Mouse (Mus musculus) liver, embryonic 12.5 days (tissue): Measurements from ENCODE around the gene Pgam5. TPM values are rescaled to one million over a fixed set of nuclear protein-coding genes. Genes with fewer than 3 reads are reported as not detected.

ENCODE experiments used
- ATAC-seq: fragments of 200-750 bp; cut with Nextera tagmentation; 2 replicates; pipeline ENCODE4 v1.8.0; 2017; ENCODE audit warnings: moderate number of reproducible peaks, mild to moderate bottlenecking, moderate library complexity
- H3K27ac ChIP-seq: fragments of 300-500 bp; sonication (generic); 2 replicates; pipeline ENCODE4 v1.5.1; 2016; ENCODE audit warnings: mild to moderate bottlenecking
- H3K27me3 ChIP-seq: fragments of 300-500 bp; sonication (generic); replicated peaks from 2 replicates; pipeline ENCODE4 v1.6.1; 2016; ENCODE audit warnings: mild to moderate bottlenecking, moderate library complexity
- H3K36me3 ChIP-seq: fragments of 300-500 bp; sonication (generic); 2 replicates; pipeline ENCODE4 v1.6.1; 2016; ENCODE audit warnings: mild to moderate bottlenecking, moderate library complexity
- H3K4me1 ChIP-seq: fragments of 300-500 bp; sonication (generic); 2 replicates; pipeline ENCODE4 v1.6.1; 2016
- H3K4me2 ChIP-seq: fragments of 300-500 bp; sonication (generic); 2 replicates; pipeline ENCODE4 v1.6.1; 2016; ENCODE audit warnings: mild to moderate bottlenecking, moderate library complexity
- H3K4me3 ChIP-seq: fragments of 300-500 bp; sonication (generic); 2 replicates; pipeline ENCODE4 v1.5.1; 2016; ENCODE audit warnings: mild to moderate bottlenecking, moderate library complexity
- H3K9ac ChIP-seq: fragments of 300-500 bp; sonication (generic); 2 replicates; pipeline ENCODE4 v1.6.1; 2016; ENCODE audit warnings: mild to moderate bottlenecking, moderate library complexity
- H3K9me3 ChIP-seq: fragments of 300-500 bp; sonication (generic); replicated peaks from 2 replicates; pipeline ENCODE4 v1.6.1; 2016; ENCODE audit warnings: mild to moderate bottlenecking, moderate library complexity
- WGBS: fragments of 180-500 bp; shearing (Covaris S2); methylation state at CpG from one replicate; pipeline ENCODE4 v1.1.7; 2016; ENCODE audit not compliant: insufficient replicate concordance; 5-methylcytosine and 5-hydroxymethylcytosine counted together
- polyA plus RNA-seq: library from polyadenylated mRNA; unstranded; fragments of >200 nt; fragmentation: Nextera tagmentation; extraction: Ambion mirVana; gene quantifications from 2 replicates; pipeline ENCODE4 v1.2.1, GENCODE M21; 2016

Pgam5 gene
- polyA plus RNA-seq, 1 experiment from 2014 or later, result 48.1 TPM

DNA sequence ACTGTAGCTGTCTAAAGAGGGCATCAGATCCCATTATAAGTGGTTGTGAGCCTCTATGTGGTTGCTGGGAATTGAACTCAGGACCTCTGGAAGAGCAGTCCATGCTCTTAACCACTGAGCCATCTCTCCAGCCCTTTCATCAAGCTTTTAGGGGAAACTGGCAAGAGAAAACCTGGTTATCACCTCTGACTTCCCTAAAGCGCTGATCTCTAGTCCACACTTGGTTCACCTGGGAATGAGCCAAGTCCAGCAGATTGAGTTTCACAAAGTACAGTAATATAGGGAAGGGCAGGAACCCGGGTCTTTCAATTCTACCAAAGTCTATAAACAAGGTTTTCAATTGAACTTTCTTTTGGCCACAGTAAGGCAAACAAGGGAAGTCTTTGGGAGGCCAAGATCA lies 12.3 kb upstream of the Pgam5 start:
- Histone ChIP-seq H3K27me3 (no peaks in the 10 kb centered on the region), H3K4me2 (no peak overlapping the region), H3K4me3 (no peak overlapping the region), H3K36me3 (peaks cover 9% of the 10 kb centered on the region; the same call in 1 of the 2 replicates), H3K27ac (no peak overlapping the region), H3K9me3 (no peaks in the 10 kb centered on the region), H3K9ac (no peak overlapping the region), H3K4me1 (peaks cover 24% of the 10 kb centered on the region)
- WGBS, result 78% methylated on average over 2 of the region's 2 CpGs
- no peak for ATAC-seq

DNA sequence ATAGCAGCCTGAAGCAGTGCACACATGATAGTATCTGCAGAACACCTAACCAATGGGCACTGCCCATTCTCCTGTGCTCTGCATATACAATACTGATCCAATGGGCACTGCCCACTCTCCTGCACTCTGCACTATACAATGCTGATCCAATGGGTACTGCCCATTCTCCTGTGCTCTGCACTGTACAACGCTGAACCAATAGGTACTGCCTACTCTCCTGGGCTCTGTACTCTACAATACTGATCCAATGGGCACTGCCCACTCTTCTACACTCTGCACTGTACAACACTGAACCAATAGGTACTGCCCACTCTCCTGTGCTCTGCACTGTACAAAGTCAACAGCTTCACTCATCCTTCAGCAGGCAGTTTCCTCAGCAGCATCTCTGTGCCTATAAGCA lies 7.2 kb upstream of the Pgam5 start:
- Histone ChIP-seq H3K36me3 (peaks cover 12% of the 10 kb centered on the region), H3K9ac (no peak overlapping the region), H3K27me3 (no peaks in the 10 kb centered on the region), H3K4me2 (no peak overlapping the region), H3K9me3 (no peaks in the 10 kb centered on the region), H3K27ac (no peak overlapping the region), H3K4me1 (peaks cover 22% of the 10 kb centered on the region), H3K4me3 (no peak overlapping the region)
- peak; percentile 45 for ATAC-seq
- 77% methylated on average over 1 of the region's 1 CpGs for WGBS

DNA sequence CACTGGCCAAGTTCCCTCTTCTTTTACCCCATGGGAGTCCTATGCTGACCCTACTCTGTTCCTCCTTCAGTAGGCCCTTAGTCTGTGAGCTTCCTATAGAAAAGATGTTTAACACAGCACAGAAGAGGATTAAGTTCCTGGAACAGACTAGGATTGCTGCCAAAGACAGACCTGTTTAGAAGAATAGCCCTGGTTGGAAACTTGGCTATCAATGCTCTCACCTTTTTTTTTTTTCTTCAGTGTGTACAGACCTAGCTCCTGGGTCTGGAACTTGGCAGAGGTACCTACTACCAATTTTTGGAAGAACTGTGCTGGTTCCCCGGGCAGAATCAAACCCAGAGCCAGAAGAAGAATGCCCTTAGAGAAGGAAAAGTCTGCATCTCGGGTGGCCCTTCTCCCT lies 6.7 kb upstream of the Pgam5 start:
- Histone ChIP-seq H3K27me3 (no peaks in the 10 kb centered on the region), H3K27ac (no peak overlapping the region), H3K9ac (no peak overlapping the region), H3K4me2 (no peak overlapping the region), H3K36me3 (peaks cover 12% of the 10 kb centered on the region), H3K4me1 (peaks cover 22% of the 10 kb centered on the region), H3K4me3 (no peak overlapping the region), H3K9me3 (no peaks in the 10 kb centered on the region)
- WGBS, result 67% methylated on average over 2 of the region's 2 CpGs
- no peak for ATAC-seq

DNA sequence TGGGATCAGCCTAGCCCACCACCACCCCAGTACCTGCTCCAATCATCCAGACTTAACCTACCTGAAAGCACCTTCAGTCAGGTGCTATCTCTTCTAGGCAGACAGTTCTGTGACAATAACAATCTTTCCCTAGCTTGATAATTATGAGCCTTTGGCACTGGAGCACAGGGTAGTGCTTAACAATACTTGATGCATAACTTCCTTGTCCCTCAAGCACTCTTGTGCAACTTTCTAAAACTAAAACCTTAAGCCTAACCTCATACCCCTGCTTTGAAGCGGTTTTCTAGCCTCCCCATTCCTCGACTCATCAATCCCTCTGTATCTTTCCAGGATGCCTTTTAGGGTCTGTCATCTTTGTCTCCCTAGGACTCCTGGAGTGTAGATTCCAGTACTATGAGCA lies 5.1 kb upstream of the Pgam5 start:
- H3K27me3 ChIP-seq, result no peaks in the 10 kb centered on the region
- peaks cover 12% of the 10 kb centered on the region for H3K36me3 ChIP-seq
- no peak overlapping the region for H3K27ac ChIP-seq
- no peak overlapping the region for H3K4me2 ChIP-seq
- ATAC-seq, result no peak
- WGBS, result 58% methylated on average over 2 of the region's 2 CpGs
- peaks cover 27% of the 10 kb centered on the region for H3K4me1 ChIP-seq
- no peak overlapping the region for H3K9ac ChIP-seq
- H3K9me3 ChIP-seq, result no peaks in the 10 kb centered on the region
- no peak overlapping the region for H3K4me3 ChIP-seq

DNA sequence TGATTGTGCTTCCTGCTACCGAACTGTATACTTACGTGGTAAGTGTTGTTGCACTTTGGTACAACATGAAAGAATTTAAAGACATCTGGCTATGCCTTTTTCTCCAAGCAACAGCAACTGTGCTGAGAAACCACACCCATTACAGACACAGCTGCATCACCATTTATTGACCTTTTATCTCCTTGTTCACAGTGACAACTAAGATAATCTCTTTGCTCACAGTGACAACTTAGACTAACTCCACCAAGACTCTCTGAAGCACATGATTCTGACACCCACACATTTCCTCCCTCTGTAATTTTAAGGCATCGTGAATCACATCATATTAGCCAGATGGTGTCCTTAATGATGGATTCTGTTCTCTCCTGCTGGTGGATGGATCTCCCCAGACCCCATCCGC lies 4.4 kb upstream of the Pgam5 start:
- Histone ChIP-seq H3K27me3 (no peaks in the 10 kb centered on the region), H3K27ac (peak overlapping the region; percentile 47; the same call in 1 of the 2 replicates), H3K9me3 (no peaks in the 10 kb centered on the region), H3K4me1 (peaks cover 28% of the 10 kb centered on the region), H3K4me3 (no peak overlapping the region), H3K4me2 (peak overlapping the region; percentile 20; the same call in 1 of the 2 replicates), H3K36me3 (peaks cover 12% of the 10 kb centered on the region), H3K9ac (0 out of 2 replicates have a peak overlapping the region, but pooled peaks have one; percentile 0)
- WGBS, result 66% methylated on average over 4 of the region's 4 CpGs
- ATAC-seq, result peak; percentile 55; the same call in 1 of the 2 replicates

DNA sequence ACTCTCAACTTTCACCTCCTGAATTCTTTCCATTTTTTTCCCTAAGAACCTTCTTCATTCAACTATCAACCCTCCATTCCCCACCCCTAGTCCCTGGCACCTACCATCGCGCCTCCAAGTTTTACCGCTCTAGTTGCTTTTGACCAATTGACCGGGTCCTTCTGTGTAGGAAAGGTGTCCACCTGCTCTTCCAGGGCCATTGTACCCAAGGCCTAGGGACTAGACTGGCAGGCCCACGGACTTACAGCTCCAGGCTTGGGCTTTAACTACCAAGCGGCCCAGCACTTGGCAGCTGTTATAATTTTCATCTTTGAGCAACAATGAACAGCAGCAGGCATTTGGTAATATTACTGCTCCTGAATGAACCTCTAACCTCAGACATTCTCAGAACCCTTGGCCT lies 529 bp upstream of the Pgam5 start:
- Histone ChIP-seq H3K9me3 (no peaks in the 10 kb centered on the region), H3K27me3 (no peaks in the 10 kb centered on the region), H3K4me3 (no peak overlapping the region), H3K36me3 (peaks cover 25% of the 10 kb centered on the region), H3K9ac (no peak overlapping the region), H3K4me2 (peak overlapping the region; percentile 32; the same call in 1 of the 2 replicates), H3K4me1 (peaks cover 43% of the 10 kb centered on the region), H3K27ac (no peak overlapping the region)
- ATAC-seq, result no peak
- WGBS, result 87% methylated on average over 6 of the region's 6 CpGs

DNA sequence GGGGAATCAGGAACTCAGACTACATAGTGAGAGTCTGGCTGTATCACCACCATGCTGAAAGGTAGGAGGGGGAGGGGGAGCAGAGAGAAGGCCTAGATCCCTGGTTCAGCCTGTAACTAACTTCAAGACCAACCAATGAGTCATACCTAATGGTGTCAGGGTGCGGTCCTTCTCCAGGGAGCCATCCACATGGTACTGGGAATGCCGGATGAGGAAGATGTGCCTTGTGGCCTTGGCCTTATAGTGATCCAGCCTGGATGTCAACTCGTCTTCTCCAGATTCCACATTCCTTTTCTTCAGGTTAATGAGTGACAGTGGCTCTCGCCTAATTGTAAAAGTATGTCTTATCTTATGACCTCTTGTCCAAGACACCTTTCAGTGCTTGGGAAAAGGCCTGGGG lies 2.8 kb downstream of the Pgam5 start:
- H3K4me1 ChIP-seq, result peaks cover 28% of the 10 kb centered on the region
- H3K4me2 ChIP-seq, result no peak overlapping the region
- H3K4me3 ChIP-seq, result no peak overlapping the region
- ATAC-seq, result no peak
- H3K9me3 ChIP-seq, result no peaks in the 10 kb centered on the region
- WGBS, result 78% methylated on average over 4 of the region's 4 CpGs
- H3K27ac ChIP-seq, result no peak overlapping the region
- no peak overlapping the region for H3K9ac ChIP-seq
- H3K27me3 ChIP-seq, result no peaks in the 10 kb centered on the region
- H3K36me3 ChIP-seq, result peaks cover 50% of the 10 kb centered on the region

DNA sequence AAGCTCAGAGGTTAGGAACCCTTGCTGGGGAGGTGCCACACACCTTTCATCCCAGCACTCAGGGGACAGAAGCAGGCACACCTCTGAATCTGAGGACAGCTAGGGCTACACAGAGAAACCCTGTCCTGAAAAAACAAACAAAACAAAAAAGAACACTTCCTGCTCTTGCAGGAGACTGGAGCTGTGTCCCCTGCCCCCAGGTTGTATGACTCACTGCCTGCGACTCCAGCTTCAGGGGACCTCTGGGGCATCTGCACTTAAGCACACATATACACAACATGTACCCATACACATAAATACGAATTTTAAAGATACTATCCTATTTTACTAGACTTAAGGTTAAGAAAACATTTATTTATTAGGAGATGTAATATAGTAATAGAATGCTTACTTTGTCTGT lies 25.6 kb downstream of the Pgam5 start:
- ATAC-seq, result no peak
- H3K27me3 ChIP-seq, result no peaks in the 10 kb centered on the region
- no peak overlapping the region for H3K9ac ChIP-seq
- no peaks in the 10 kb centered on the region for H3K4me1 ChIP-seq
- no peaks in the 10 kb centered on the region for H3K9me3 ChIP-seq
- 72% methylated on average over 2 of the region's 2 CpGs for WGBS
- no peak overlapping the region for H3K4me2 ChIP-seq
- no peak overlapping the region for H3K27ac ChIP-seq
- H3K36me3 ChIP-seq, result peaks cover 98% of the 10 kb centered on the region
- H3K4me3 ChIP-seq, result no peak overlapping the region

DNA sequence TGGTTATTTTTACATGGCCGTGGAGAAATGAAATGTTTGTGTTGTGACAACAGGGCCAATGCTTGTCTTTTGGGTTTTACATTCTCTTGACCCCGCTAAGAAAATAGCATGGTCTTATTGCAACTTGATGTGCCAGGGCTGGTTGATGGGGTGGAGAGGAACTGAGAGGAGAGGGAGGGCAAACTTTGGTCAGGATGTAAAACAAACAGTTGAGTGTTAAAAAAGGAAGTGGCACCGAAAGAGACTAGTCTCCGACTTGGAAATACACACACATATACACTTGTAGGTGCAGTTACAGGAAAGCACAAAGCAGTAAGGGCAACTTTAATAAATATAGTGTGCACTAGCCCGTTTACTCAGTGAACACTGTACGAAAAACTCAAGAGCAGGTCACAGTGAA lies 37.4 kb downstream of the Pgam5 start:
- Histone ChIP-seq H3K4me1 (peaks cover 25% of the 10 kb centered on the region), H3K9me3 (no peaks in the 10 kb centered on the region), H3K27ac (no peak overlapping the region), H3K27me3 (no peaks in the 10 kb centered on the region), H3K4me2 (peak overlapping the region; percentile 84), H3K9ac (peak overlapping the region; percentile 19; the same call in 1 of the 2 replicates), H3K4me3 (peak overlapping the region; percentile 94), H3K36me3 (peaks cover 41% of the 10 kb centered on the region)
- ATAC-seq, result no peak
- WGBS, result 61% methylated on average over 6 of the region's 6 CpGs

DNA sequence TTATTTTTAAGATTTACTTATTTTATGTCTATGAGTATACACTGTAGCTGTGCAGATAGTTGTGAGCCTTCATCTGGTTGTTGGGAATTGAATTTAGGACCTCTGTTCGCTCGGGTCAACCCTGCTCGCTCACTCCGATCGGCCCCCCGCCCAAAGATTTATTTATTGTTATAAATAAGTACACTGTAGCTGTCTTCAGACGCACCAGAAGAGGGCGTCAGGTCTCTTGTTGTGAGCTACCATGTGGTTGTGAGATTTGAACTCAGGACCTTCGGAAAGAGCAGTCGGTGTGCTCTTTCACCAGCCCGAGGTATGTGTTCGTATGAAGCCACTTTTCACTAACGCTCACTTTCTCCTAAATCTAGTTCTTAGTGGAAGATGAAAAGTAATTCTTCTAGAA lies 38.1 kb downstream of the Pgam5 start:
- peak overlapping the region; percentile 99 for H3K27ac ChIP-seq
- peaks cover 40% of the 10 kb centered on the region for H3K36me3 ChIP-seq
- ATAC-seq, result no peak
- no peaks in the 10 kb centered on the region for H3K27me3 ChIP-seq
- peak overlapping the region; percentile 84 for H3K4me2 ChIP-seq
- H3K4me3 ChIP-seq, result peak overlapping the region; percentile 94
- H3K4me1 ChIP-seq, result peaks cover 25% of the 10 kb centered on the region
- H3K9ac ChIP-seq, result peak overlapping the region; percentile 95
- WGBS, result 36% methylated on average over 13 of the region's 13 CpGs
- no peaks in the 10 kb centered on the region for H3K9me3 ChIP-seq

DNA sequence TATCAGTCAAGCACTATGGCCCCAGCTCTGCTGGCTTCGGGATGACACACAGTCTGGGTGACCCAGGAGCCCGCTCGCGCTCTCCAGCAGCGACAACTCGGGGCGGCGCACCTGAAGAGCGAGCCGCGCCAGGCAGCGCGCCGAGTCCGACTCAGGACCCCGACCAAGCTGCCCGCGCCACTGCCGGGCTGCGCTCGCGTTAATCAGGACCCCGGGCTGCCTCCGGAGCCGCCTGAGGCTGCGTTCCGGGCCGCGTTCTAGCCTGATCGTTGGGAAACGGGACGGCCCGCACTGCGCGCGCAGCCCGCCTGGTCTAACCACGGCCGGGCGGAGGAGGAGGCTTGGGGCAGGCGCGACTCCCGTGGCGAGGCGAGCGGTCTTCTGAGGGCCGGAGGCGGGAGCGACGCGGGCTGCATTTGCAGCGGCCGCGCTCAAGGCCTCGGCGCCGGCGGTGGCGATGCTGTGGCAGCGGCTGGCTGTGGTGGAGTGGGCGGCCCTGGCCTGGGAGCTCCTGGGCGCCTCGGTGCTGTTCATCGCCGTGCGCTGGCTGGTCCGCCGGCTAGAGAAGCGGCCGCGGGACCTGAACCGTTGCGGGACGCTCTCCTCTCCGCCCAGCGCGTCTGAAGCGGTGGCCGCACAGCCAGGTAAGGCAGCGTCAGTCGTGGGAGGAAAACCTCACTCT lies 38.8 kb downstream of the Pgam5 start, which contains the start of gene Ankle2:
Gene Ankle2 (plus strand): TSS at position 225 of the 682 bp plus-strand sequence.
- Histone ChIP-seq H3K9me3 (no peaks in the 10 kb centered on the region), H3K27ac (peak within 1 kb of the TSS; percentile 99), H3K4me3 (peak within 1 kb of the TSS; percentile 94), H3K27me3 (no peaks in the 10 kb centered on the region), H3K4me1 (peaks cover 25% of the 10 kb centered on the region), H3K4me2 (peak within 1 kb of the TSS; percentile 84), H3K9ac (peak within 1 kb of the TSS; percentile 95), H3K36me3 (peaks cover 36% of the 10 kb centered on the region)
- peak; percentile 95 for ATAC-seq
- under 1% methylated on average over 77 of the region's 81 CpGs for WGBS

DNA sequence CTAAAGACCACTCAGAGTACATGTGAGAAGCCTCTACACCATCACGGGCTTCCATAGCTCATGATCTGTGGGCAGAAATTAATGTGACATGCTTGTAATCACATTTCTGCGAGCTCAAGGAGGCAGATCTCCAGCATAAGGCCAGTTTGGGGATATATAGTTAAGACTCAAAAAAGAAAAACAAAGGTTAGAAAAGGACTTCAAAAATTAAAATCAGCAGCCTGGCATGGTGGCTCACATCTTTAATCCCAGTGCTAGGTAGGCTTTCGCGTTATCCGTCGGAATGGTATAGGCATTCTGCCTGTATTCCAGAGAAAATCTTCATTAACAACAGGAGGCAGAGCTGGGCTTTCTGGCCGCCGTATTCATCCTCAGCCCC lies 39.3 kb downstream of the Pgam5 start:
- Histone ChIP-seq H3K9ac (peak overlapping the region; percentile 95), H3K4me1 (peaks cover 25% of the 10 kb centered on the region), H3K27ac (peak overlapping the region; percentile 99), H3K36me3 (peaks cover 35% of the 10 kb centered on the region), H3K4me2 (peak overlapping the region; percentile 84), H3K4me3 (peak overlapping the region; percentile 94), H3K27me3 (no peaks in the 10 kb centered on the region), H3K9me3 (no peaks in the 10 kb centered on the region)
- WGBS, result 7% methylated on average over 8 of the region's 8 CpGs
- no peak for ATAC-seq
